Mouse (Mus musculus) B cell, adult 67 days (primary cell): ENCODE data around the gene Padi2. TPM values are rescaled to one million over a fixed set of nuclear protein-coding genes. Genes with fewer than 3 reads are reported as not detected.

Experiments used
- total RNA-seq, 2 experiments: library from RNA; stranded (reverse); gene quantifications; 4 replicates each; pipeline ENCODE4 v1.2.4; 2023

The Padi2 gene
- total RNA-seq, result 10 to 100 TPM; 12.2 to 12.3 TPM

DNA sequence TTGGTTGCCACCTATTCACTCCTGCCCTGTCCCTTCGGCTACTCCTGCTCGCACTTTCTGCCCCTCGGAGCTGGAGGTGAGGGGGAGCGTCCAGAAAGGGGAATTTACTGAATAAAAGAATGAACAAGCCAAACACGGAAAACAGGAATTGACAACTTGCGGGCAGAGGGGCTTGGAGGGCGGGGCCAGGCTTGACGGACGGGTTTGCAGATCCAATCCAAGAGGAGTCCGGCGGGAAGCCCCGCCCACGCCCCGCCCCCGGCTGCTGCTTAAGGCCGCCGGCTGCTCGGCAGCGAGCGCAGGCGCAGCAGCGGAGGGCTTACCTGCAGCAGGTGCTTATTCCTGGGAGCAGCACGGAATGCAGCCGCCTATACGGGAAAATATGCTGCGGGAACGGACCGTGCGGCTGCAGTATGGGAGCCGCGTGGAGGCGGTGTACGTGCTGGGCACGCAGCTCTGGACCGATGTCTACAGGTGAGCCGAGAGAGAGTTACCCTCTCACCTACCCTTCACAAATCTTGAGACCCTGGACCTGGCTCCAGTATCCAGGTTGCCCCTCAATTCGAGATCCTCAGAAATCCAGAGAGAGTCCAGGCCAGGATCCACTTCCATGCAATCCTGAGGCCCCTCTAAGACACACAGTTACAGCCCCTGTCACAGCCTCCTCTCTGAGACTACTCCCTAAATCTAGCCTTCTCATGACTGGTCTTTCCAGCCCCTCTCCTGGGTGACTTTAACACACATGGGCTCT, at the start of gene Padi2:
Padi2 (plus strand) TSS at position 269 of the 751 bp plus-strand sequence.

DNA sequence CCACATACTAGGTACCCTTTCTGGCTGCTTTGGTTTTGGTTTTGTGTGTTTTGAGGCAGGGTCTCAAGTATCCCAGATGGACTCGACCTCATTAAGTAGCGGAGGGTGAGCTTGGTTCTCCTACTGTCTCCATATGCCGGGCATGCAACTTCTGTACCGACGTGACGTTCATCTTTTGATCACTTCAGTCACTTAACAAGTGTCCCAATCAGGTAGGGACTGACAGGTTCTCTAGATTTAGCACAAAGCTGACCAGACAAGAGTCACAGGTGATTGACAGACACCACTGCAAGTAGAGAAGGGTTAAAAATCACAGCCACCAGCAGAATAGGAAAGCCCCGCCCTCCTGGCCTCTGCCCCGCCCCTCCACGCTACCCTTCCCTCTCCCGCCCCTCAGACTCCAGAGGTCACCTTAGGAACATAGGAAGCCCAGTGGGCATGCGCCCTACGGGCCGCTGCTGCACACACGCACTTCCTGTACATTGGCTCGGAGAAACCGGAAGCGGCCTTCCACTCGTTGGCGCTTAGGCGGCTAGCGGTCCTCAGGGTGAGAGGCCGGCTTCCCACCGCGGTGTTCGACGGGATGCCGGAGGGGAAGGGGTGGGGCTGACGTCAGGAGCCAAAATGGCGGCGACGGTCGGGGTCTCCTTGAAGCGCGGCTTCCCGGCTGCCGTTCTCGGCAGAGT, 54.8 kb downstream of the Padi2 start, which contains the start of gene Sdhb:
Sdhb (plus strand) TSS at position 423 of the 686 bp plus-strand sequence.

DNA sequence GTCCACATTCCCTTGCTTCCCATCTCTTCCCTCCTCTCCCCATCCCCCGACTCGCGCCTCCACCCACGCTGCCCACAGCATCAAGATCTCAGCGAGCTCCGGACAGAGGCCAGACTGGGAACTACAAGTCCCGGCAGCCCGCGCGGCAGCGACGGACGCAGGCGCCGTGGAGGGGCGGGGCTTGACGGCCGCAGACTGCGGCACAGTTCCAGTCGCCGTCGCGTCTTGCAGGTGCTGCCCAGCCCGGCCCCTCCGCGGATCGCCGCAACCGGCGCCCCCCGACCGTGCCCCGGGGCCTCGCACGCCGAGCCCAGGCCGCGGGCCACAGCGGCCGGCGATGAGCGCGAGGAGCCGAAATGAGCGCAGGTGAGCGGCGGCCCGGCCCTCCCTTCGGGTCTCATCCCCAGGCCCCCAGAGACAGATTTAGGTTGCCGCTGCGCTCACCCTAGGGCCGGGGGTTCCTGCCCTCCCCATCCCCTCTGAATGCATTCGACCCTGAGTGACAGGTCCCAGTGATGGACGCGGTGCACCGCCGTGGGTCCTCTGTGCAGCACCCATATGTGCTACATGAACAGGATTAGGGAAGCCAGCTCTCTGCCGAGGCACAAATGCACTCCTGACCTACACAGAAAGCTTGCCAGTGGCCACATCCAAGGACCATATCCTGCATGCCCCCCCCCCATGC, 80.7 kb downstream of the Padi2 start, which contains the start of gene Atp13a2:
Atp13a2 (plus strand) TSS at position 163 of the 685 bp plus-strand sequence.

Other genes starting within 250 kb of the Padi2 start
- gene Arhgef10l, start 240.3 kb upstream of the Padi2 start, total RNA-seq, result under 1 TPM; 0.32 to 0.71 TPM
- 100 to 1,000 TPM; 177 to 182 TPM for gene Rcc2, start 205.8 kb upstream of the Padi2 start, total RNA-seq
- gene Padi6, start 163.7 kb upstream of the Padi2 start, total RNA-seq, result not detected
- gene Padi4, start 132.1 kb upstream of the Padi2 start, total RNA-seq, result under 1 TPM; 0.44 to 0.90 TPM
- not detected for gene Padi3, start 95.7 kb upstream of the Padi2 start, total RNA-seq
- not detected for gene Padi1, start 60.6 kb upstream of the Padi2 start, total RNA-seq
- gene Sdhb, start 54.9 kb downstream of the Padi2 start, total RNA-seq, result 10 to 100 TPM; 87.0 to 88.5 TPM
- 100 to 1,000 TPM in 1 of 2 experiments, 10 to 100 TPM in 1; 95.4 to 116 TPM for gene Atp13a2, start 80.5 kb downstream of the Padi2 start, total RNA-seq
- gene Mfap2, start 104.1 kb downstream of the Padi2 start, total RNA-seq, result under 1 TPM in 1 of 2 experiments, not detected in 1; 0.90 TPM
- 10 to 100 TPM; 15.5 to 17.7 TPM for gene Crocc, start 154.2 kb downstream of the Padi2 start, total RNA-seq
- gene Necap2, start 172.0 kb downstream of the Padi2 start, total RNA-seq, result 100 to 1,000 TPM in 1 of 2 experiments, 10 to 100 TPM in 1; 98.3 to 108 TPM
- not detected for gene Spata21, start 182.0 kb downstream of the Padi2 start, total RNA-seq
- 100 to 1,000 TPM; 148 to 156 TPM for gene Szrd1, start 233.4 kb downstream of the Padi2 start, total RNA-seq
- 10 to 100 TPM; 23.3 to 27.7 TPM for gene Fbxo42, start 241.6 kb downstream of the Padi2 start, total RNA-seq